Mouse (Mus musculus) ovary, postnatal 14 days (tissue): ENCODE measurements at regions not wholly inside any gene's neighbourhood (a gene's known extent, or its start where the extent isn't known, plus 50 kb on each side); places are given as distances from the start of the nearest gene placed in this dataset.

Source experiments
- DNase-seq: peaks from one replicate; pipeline ENCODE4 v3.0.0; 2022; ENCODE audit warnings: low spot score

GRCm38 (mm10) chr4:87718166-87718805 is 314.9 kb downstream of the Mllt3 start:
- DNase-seq: no peak

- DNase-seq: no peak
Observed at GRCm38 (mm10) chr4:87715212-87715933, 317.8 kb downstream of the Mllt3 start.

DNA sequence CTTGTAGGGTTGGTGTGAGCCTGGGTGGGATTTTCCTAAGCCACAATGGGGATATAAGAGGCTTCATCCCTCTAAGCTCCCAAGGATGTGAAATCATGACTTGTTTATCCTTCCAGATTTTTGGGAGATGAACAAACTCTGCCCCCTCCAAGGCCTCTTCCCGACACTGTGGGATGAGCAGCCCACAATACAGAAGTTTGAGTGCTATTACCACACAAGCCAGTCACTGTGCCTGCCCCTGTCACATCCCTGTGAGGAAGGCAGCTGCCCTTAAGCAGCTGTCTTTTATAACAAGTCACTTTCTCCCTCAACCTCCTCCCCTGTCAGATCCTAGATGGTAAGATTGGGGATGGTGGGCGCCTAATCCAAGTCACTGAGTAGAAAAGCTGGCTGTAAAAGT is 320.5 kb downstream of the Mllt3 start:
- no peak for DNase-seq

- no peak for DNase-seq
Observed at GRCm38 (mm10) chr4:87712286-87712685, 320.9 kb downstream of the Mllt3 start.

GRCm38 (mm10) chr4:87711185-87711827 is 321.9 kb downstream of the Mllt3 start:
- DNase-seq: no peak

DNA sequence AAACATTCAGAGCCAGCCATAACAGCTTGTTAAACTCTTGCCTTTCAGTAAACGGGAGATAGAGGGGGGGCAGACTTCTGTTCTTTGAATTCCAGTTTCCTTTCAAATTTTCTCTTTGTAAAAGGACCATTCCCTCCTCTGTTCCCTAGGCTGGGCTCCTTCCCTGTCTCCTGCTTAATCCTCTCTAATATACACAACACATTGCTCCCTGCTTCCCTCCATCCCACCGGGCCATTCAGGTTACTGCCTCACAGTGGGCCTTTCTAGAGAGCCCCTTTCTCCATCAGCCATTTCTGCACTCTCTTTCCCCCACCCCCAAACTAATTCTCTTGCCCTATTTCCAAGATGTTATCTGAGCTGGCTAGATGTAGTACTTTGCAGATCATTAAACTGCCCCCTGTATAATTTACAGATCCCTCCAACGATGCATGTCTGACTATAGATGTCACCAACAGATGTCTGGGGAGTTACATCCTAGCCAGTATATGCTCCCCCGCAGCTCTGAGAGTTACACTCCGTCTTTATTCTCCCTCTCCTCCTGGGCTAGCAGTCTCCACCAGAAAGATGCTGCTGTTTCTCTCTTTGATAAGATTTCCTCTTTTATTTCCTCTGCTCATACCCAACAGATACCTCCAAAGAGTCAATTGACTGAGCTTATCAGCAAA is 324.1 kb downstream of the Mllt3 start:
- no peak for DNase-seq

- DNase-seq: no peak
Observed at GRCm38 (mm10) chr4:87707386-87707785, 325.8 kb downstream of the Mllt3 start.

- no peak for DNase-seq
Observed at GRCm38 (mm10) chr4:87702834-87703233, 330.3 kb downstream of the Mllt3 start.

- DNase-seq: no peak
Observed at GRCm38 (mm10) chr4:87702290-87702689, 330.9 kb downstream of the Mllt3 start.

DNA sequence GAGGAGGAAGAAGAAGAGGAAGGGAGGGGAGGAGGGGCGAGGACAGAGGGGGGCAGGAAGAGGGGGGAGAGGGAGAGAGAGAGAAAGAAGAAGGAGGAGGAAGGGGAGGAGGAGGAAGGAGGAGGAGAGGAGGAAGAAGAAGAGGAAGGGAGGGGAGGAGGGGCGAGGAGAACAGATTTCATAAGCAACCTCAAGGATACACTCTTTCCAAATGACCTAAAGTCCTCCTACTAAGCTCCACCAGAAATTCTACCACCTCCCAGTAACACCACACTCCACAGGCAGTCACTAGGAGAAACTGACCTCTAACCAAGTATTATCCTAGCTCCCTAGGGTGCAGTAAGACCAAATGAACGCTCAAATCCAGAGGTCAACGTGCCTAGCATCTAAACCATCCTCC is 332.1 kb downstream of the Mllt3 start:
- DNase-seq: no peak

DNA sequence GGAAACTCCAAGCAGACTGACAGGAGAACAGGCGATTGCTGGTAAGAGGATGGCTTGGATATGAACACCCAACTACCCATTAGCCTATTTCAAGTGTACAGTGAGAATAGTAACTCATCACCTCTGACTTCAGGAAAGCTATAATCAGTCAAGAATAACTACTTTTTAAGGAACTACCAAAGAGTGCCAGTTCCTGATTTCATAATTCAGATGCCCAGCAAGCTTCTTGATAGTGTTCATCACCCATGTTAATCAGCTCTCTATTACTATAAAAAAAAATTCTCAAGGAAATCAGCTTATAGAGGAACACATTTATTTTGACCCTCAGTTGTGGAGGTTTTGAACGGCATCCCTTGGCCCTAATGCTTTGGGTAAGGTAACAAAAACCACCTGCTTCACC is 332.7 kb downstream of the Mllt3 start:
- no peak for DNase-seq

DNA sequence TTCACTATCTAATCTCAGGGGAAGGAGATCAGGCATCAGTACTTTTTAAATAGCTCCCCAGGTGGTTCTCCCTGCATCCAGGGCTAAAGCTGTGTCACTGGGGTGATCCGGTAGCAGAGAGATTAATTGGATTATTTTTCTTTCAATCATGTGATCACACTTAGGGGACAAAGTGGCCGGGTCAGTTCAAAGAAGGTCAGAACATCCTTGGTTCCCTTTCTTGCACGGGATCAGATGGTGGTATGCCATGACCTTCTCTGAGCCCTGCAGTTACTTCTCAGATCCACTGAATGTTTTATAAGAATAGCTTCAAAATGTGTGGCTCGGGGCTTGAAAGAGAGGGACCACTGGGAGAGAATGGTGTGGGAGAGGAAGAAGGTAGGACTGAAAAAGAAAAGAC is 333.6 kb downstream of the Mllt3 start:
- no peak for DNase-seq

- DNase-seq: no peak
Observed at GRCm38 (mm10) chr4:87698750-87699149, 334.4 kb downstream of the Mllt3 start.

DNA sequence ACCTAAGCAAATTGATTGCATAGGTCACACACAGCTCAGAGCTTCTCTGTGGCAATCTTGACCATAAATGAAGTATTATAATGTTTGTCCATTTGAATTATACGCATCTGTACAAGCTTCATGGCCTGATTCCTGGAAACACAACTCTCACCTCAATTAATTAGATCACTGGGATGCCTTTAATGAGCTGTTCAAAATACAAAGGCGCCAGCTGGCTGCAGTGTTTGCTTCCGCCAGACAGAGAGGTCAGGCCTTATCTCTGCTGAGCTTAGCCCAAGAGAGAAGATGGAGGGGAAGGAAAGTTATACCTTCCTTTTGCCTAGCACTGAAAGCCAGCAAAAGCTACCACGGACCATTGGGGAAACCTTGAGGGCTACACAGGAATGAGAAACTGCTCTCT is 336.2 kb downstream of the Mllt3 start:
- no peak for DNase-seq

GRCm38 (mm10) chr4:87695811-87696210 is 337.4 kb downstream of the Mllt3 start:
- no peak for DNase-seq

DNA sequence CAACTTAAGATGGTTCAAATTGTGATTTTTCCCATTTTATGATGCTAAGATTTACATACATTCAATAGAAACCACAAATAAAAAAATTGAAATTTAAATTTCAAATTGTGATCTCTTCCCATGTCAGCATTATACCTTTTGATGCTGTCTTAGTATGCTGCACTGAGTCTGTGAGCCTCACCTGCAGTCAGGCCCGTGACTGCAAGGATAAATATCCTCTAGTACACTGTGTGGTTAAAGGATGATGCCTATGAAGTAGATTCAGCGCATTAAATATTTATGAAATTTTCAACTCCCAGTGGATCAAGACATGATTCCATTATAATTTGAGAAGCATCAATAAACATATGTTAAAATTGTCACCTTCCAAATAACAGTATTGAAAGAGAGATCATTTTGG is 340.4 kb downstream of the Mllt3 start:
- no peak for DNase-seq

DNA sequence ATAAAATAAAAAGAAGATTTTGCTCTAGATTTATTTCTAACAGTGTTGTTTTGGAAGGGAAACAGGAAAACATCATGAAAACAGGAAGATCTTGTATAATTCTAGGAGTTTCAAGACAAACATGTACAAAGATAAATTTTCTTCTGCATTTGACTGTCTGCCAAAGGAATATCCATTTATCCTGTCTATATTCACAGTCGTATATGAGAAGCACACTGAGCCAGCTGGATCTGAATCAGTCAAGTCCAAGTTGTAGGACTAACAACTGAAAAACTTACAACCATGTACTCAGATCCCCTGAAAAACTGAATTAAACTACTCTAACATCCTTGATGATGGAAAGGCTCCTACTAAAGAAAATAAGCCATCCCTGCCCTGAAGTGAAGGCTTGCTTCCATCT is 348.2 kb downstream of the Mllt3 start:
- DNase-seq: no peak

DNA sequence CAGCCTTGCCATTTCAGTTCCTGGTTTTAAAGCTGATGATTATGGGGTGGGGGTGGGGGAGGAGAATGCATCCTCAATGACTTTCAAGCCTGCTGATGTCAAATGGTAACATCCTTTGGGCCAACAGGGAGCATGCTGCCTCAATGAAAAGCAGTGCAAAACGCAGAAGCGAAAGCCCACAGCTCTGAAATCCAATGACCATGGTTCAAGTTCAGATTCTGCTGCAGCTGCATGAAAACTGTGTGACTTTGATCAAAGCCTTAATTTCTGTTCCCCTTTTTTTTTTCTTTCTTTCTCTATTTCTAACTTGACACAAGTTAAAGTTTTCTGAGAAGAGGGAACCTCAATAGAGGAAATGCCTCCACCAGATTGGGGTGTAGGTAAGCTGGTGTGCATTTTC is 350.4 kb downstream of the Mllt3 start:
- no peak for DNase-seq

DNA sequence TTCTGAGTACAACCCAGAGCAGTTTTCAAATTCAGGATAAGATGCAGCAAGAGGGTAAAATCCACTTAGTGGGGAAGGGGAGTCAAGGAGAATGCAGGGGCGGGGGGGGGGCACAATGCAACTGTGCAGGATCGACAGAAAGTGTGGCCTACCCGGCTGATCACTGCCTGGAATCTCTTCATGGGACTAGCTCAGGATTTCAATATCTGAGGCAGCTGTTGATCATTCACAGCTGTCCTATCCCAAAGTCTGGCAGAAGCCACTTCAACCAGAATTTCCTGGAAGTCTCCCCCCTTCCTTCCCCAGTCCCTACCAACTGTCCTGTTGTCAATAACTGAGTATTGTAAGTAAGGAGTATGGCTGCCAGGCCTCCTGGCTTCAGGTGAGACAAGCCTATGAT is 362.1 kb downstream of the Mllt3 start:
- DNase-seq: no peak

- no peak for DNase-seq
Observed at GRCm38 (mm10) chr4:87670167-87670566, 363.0 kb downstream of the Mllt3 start.

GRCm38 (mm10) chr4:87669480-87669879 is 363.7 kb downstream of the Mllt3 start:
- no peak for DNase-seq

DNA sequence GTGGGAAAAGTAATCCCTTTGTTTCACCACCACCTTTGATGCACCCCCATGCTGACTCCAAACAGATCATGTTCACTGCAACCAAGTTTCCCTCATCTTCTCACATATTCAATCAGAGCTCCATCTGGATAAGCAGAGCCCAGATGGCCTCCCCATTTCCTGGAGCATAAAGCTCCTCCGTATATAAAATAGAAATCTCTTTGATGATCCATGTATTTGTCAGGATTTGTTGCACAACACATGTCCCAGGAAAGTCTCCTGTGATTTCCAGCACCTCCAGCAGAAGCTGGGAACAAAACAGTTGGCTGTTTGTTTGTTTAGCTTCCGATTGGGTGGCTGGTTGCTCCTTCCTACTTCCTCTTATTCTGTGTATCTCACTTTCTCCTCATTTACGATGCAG is 364.9 kb downstream of the Mllt3 start:
- no peak for DNase-seq

- DNase-seq: no peak
Observed at GRCm38 (mm10) chr4:87667556-87668154, 365.5 kb downstream of the Mllt3 start.
